Mouse (Mus musculus) layer of hippocampus, postnatal 14 days (tissue): ENCODE data around the gene Tmed4. TPM values are rescaled to one million over a fixed set of nuclear protein-coding genes. Genes with fewer than 3 reads are reported as not detected.
A peak's percentile ranks its signal among the peaks of the same experiment; 100 is the strongest.

ENCODE experiments used
- DNase-seq, 2 experiments: peaks; one replicate each; pipeline ENCODE4 v3.0.0; 2021 to 2022; ENCODE audit warnings: low spot score in 2 of 2, mixed read lengths in 1 of 2
- long read RNA-seq, 2 experiments: library from polyadenylated mRNA; stranded (forward); transcript quantifications; one replicate each; pipeline ENCODE4 v2.0.0; 2021
- total RNA-seq, 2 experiments: library from RNA; stranded (reverse); gene quantifications; 2 replicates each; pipeline ENCODE4 v1.2.3; 2021

Tmed4 gene
- total RNA-seq = 10 to 100 TPM; 82.4 to 83.1 TPM
- long read RNA-seq, experiment 1, transcript Tmed4-201 (5 exons, 2,003 nt) = major isoform, 86 of 113 reads
- long read RNA-seq, experiment 1, transcript Tmed4-202 (4 exons, 886 nt) = minor isoform, 16 of 113 reads
- long read RNA-seq, experiment 1, partial matches to known transcripts = 4 of 113 reads
- long read RNA-seq, experiment 1, other reads (novel, unspliced or antisense) = 7 of 113 reads
- long read RNA-seq, experiment 2, transcript Tmed4-201 (5 exons, 2,003 nt) = major isoform, 130 of 162 reads
- long read RNA-seq, experiment 2, transcript Tmed4-202 (4 exons, 886 nt) = minor isoform, 20 of 162 reads
- long read RNA-seq, experiment 2, partial matches to known transcripts = 2 of 162 reads
- long read RNA-seq, experiment 2, other reads (novel, unspliced or antisense) = 10 of 162 reads

- DNase-seq = peak; percentile 97 to 99
These were observed at the start of gene Tmed4 for GRCm38 (mm10) chr11:6274387-6275093. Tmed4 (minus strand) TSS chr11:6274870.

GRCm38 (mm10) chr11:6323348-6323747 is 48.7 kb upstream of the Tmed4 start:
- DNase-seq = no peak

- DNase-seq = no peak
These were observed 47.4 kb upstream of the Tmed4 start for GRCm38 (mm10) chr11:6322086-6322485.

GRCm38 (mm10) chr11:6319374-6319773 is 44.7 kb upstream of the Tmed4 start:
- no peak for DNase-seq

- DNase-seq = no peak
These were observed 43.9 kb upstream of the Tmed4 start for GRCm38 (mm10) chr11:6318559-6318958.

- DNase-seq = no peak
These were observed 42.2 kb upstream of the Tmed4 start for GRCm38 (mm10) chr11:6316821-6317220.

- no peak for DNase-seq
These were observed 39.3 kb upstream of the Tmed4 start for GRCm38 (mm10) chr11:6313874-6314406.

- DNase-seq = no peak
These were observed 33.5 kb upstream of the Tmed4 start for GRCm38 (mm10) chr11:6308181-6308580.

- DNase-seq = no peak
These were observed 31.3 kb upstream of the Tmed4 start for GRCm38 (mm10) chr11:6305943-6306430.

GRCm38 (mm10) chr11:6302793-6303192 is 28.1 kb upstream of the Tmed4 start:
- no peak for DNase-seq

- no peak for DNase-seq
These were observed 24.8 kb upstream of the Tmed4 start for GRCm38 (mm10) chr11:6299435-6299834.

- DNase-seq = no peak
These were observed 21.4 kb upstream of the Tmed4 start for GRCm38 (mm10) chr11:6296077-6296476.

GRCm38 (mm10) chr11:6294632-6295031 is 20.0 kb upstream of the Tmed4 start:
- DNase-seq = no peak

- DNase-seq = no peak
These were observed 18.9 kb upstream of the Tmed4 start for GRCm38 (mm10) chr11:6293601-6294000.

- DNase-seq = no peak
These were observed 18.3 kb upstream of the Tmed4 start for GRCm38 (mm10) chr11:6292988-6293349.

GRCm38 (mm10) chr11:6292116-6292987 is 17.7 kb upstream of the Tmed4 start:
- peak; percentile 72 to 82 for DNase-seq

GRCm38 (mm10) chr11:6291401-6292115 is 16.9 kb upstream of the Tmed4 start, which contains the start of gene Ogdh:
Ogdh (plus strand) TSS chr11:6291633.
- DNase-seq = peak; percentile 98 to 100

GRCm38 (mm10) chr11:6290883-6291282 is 16.2 kb upstream of the Tmed4 start:
- DNase-seq = no peak

GRCm38 (mm10) chr11:6290138-6290537 is 15.5 kb upstream of the Tmed4 start:
- DNase-seq = no peak

- DNase-seq = no peak
These were observed 8.3 kb upstream of the Tmed4 start for GRCm38 (mm10) chr11:6282940-6283339.
